Mouse (Mus musculus) right cerebral cortex, postnatal 10 days (tissue): ENCODE data around the gene Cacul1.

Source experiments
- DNase-seq, 2 experiments: peaks; one replicate each; pipeline ENCODE4 v3.0.0; 2021; ENCODE audit warnings: low spot score in 2 of 2

Gene Cacul1

DNA sequence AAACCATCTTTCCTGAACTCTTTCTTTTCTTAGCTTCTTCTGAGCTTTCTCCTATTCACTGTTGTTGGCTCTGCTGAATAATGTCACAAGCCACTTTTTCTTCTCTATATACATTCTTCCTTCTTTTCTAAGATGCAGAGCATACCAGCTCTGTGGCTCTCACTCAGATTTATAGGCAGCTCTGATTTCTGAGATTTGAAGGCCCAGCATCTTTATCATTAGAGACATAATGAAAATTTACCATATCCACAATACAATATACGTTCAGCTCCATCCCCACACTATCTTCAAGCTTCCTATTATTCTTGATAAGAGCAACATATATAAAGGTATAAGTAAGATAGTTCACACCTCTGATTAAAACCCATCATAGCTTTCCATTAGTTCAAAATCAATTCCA, 50.7 kb downstream of the Cacul1 start:
- no peak for DNase-seq

DNA sequence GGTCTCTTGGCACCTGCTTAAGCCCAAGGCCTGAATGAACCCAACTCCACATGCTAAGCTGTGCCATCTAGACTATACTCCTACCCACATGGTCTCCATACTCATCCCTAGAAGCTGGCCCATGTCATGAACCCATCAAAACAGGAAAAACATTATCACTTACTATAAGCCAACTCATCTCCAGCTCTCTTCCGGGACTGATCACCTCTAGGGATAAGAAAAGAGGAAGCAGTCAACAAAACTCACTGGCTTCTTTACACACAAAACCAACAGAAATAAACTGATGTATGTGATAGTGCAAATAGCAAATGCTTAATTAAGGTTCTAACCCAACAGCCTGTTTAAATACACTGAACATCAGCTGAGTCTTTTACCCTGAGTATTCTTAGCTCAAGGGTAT, 51.5 kb downstream of the Cacul1 start:
- no peak for DNase-seq

DNA sequence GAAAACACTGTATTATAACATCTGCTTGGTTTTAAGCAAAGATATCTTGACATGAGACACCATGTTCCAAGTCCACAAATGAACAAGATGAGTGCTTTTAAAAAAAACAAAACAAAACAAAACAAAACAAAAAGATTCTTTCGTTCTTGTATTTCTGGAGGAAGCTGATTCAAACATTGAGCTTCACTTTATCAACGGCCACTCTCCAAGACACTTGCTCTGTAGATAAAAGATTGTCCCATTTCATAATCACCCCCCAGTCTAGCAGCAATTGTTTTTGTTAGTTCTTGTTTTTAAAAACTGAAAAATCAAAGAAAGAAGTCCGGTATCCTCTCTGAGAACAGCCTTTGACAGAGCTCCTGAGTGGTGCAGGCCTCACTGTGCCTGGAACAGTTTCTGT, 52.2 kb downstream of the Cacul1 start:
- no peak for DNase-seq

DNA sequence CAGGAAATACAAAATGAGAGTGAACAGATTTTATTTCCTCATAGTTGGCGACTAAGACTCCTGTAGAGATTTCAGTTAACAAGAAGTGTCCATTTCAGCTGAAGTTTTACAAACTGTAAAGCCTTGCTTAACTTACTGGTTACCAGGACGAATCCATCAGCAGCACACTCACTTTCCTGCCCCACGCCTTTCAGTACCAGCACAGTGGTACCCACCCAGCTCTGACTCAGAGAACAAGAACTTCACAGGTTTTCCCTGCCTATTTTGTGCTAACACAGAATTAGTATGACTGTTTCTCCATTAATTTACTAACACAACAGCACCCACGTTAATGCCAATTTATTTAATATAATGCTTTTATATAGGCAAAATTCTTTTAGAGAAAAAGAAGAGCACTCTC, 53.9 kb downstream of the Cacul1 start:
- no peak for DNase-seq

DNA sequence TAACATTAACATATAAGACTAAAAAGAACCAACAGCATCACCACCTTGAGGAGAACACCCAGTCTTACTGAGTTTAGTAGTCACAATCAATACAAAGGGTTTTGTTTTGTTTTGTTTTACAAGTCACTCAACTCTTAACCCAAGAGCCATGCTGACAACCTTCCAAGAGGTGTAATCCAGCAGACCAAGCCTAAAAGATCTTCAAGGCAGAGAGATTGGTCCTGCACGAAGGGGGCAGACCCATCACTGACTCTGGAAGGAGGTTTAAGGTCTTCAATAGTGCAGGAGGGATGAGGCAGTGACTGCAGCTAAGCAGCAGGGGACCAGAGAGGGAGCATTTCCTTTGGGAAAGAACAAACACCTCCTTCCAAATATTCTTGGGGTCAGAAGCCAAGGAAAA, 55.7 kb downstream of the Cacul1 start:
- DNase-seq, result no peak

DNA sequence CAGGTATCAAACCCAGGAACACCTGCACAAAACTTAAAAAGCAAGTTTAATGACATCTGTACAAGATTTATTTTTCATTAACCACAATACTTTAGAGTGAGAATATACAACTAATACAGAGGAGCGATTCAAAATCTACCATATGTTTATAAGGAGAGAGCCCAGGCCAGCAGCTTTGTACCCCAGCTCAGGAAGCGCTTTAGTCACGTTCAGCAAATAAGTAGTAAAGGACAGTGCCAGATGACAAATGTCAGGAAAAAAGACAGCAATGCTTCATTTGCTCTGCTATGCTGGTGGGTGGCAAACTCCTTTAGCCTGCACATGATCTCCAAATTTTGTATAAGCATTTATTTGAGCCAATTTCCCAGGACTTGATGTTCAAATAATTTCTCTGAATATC, 56.1 kb downstream of the Cacul1 start:
- no peak for DNase-seq

DNA sequence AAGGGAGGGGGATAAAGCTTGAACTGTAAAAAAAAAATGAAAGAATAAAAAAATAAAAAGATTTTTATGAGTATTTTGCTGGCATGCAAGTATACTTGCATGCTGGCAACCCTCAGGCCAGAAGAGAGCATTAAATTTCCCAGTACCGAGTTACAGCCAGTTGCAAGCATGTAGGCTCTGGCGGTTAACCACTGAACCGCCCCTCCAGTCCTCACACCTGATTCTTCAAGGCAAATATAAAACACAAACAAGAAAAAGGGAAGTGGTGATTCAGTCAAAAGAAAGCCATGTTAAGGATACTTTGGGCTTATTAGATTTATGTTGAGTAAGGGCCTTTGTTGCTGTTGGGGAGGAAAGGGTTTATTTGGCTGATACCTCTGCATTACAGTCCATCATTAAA, 60.7 kb downstream of the Cacul1 start:
- DNase-seq, result no peak

DNA sequence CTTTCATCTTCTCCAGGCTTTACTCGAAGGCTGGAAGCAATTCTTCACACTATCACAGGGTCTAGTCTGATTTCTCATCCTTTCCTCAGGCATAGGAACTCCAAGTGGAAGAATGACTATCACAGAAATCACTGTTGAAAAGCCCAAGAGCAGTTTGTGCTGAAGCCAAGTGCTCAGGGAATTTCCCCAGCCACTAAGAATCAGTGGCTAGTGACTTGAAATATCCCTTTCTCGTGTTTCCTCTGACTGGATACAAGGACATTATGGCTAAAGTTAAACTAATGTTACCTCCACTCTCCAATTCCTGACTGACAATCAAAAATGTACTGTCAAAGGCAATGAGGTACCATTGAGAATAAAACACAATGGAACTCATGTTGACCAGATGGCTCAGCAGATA, 65.8 kb downstream of the Cacul1 start:
- DNase-seq, result no peak

DNA sequence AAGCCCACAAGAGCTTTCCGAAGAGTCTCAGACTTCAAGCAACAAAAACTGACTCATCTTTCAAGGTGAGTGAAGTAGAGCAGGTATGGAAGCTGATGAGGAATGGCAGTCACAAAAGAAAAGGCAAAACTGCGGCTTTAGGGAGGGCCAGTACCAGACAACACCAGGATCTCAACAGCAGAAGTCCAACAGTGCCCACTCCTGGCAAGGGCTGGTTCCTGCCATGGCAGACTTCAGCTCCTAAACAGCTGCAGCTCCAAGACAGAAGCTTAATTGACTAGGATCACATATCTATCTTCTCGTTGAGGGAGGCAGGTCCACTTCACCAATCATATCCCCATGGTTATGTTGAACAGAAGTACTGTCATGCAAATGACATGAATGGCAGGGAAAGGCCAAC, 67.4 kb downstream of the Cacul1 start:
- DNase-seq, result peak in 1 of 2 experiments; percentile 29

DNA sequence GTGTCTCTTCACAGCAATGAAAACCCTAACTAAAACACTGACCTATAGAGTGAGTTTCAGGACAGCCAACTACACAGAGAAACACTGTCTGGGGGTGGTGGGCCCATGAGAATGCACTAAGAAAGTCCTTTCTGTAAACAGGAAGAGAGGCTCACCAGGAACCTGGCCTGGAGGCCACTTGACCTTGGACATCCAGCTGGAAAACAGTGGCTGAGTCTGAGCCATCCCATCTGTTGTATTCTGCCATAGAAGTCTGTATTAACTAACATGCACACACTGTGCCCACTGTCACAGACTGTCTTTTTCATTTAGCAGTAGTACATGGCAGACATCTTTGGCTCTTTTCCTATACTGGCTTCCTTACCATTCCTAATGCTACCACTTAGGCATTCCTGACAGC, 80.6 kb downstream of the Cacul1 start:
- no peak for DNase-seq

DNA sequence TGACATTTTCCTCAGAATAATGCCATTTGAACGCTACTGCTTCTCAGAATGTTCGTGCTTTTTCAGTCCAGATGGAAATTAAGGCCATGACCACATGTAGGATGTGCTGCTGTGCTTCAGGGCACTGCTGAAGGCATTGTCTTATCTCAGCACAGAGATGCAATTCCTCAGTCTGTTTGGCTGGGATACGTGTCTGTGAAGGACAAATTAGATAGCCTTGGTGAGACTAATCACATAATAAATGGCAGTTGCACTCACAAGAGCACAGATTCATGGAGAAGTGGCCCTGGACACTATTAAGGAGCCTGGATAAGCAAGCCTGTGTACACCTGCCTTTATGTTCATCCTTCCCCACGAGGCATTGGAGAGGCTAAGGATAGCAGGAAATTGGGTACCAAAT, 83.7 kb downstream of the Cacul1 start:
- DNase-seq, result no peak

DNA sequence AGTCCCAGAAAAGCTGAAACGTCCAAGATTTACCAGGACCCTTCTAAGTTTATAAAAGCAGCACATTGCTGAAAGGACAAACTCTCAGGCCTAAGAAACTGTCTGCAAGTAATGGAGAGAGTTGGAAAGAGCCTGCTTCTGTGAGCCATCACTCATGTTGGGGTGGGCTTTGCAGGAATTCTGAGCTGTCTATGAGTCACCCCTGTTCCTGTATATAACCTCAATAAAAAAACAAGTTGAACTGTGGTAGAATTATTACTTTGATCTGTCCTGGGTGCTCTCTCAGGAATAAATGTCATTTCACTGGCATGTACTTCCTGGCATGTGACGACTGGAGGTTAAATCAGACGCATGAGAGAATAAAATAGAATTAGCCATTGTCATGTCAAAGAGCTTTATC, 85.1 kb downstream of the Cacul1 start:
- DNase-seq, result no peak

DNA sequence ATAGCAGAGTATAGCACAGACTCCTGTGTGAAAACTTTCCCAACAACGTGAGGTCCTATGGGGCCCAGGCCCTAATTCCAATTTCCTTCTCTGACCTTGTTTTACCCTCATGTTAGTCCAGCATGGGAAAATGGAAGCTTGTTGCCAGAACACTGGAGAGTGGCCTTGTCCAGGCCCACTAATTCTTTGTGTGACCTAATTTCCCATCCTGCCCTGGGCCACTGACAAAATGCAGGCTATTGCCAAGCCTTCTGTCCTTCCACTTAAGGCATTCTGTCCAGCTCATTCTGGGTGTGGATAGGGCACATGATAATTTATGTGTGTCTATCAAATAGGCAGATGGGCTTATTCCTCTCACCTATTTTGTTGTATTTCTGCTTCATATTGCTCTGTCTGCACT, 91.3 kb downstream of the Cacul1 start:
- DNase-seq, result no peak

DNA sequence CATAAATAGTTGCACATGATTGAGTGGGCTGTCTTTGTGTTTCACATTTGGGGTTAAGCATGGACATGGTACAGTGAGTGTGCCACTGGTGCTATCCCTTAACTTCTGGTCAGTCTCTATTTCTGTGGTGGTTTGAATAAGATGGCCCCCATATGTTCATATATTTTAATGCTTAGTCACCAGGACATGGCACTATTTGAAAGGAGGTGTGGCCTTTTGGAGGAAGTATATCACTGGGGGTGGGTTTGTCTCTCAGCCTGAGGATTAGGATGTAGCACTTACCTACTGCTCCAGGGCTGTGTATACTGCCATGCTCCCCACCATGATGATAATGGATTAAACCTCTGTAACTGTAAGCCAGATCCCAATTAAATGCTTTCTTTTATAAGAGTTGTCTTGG, 95.6 kb downstream of the Cacul1 start:
- DNase-seq, result no peak

DNA sequence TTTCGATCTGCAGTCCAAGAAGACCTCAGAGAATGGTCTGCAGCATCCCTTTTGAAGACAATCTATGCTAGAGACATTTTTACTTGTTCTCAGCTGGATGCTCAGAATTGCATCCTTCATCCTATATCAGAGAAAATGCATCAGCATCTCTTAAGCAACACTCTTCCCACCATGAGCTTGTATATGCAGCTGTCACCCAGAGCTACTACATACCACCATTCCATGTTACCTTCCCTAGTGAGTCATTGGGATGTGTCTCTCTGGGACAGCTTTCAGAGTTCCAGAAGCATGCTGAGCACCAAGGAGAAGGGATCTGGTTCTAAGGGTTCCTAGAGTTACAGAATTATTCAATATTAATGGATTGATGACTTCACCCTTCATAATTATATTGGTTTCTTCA, 102.0 kb downstream of the Cacul1 start:
- no peak for DNase-seq

DNA sequence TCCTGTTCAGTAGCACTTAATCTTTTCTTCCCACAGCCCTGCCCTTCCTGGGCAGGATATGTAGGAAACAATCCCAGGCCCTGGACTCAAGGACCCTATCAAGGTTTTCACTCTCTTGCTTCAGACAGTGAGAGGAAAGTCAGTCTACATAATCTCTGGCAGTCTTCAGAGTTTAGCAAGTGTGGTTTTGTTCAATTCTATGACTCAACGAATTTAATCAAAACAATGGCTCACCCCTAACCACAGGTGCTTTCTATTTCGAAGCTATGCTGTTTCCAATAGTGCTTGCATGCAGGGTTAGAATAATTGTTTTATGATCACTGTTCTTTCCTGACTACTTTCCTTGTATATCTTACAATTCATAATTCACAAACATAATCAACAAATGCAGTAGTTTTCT, 103.0 kb downstream of the Cacul1 start:
- no peak for DNase-seq
